Mouse (Mus musculus): ENCODE measurements around the gene Tsr1. TPM values are rescaled to one million over a fixed set of nuclear protein-coding genes. Genes with fewer than 3 reads are reported as not detected.

Tsr1 gene
- polyA plus RNA-seq (2012; rRNA removed): 8.5 and 10.3 TPM in 2 replicates

DNA sequence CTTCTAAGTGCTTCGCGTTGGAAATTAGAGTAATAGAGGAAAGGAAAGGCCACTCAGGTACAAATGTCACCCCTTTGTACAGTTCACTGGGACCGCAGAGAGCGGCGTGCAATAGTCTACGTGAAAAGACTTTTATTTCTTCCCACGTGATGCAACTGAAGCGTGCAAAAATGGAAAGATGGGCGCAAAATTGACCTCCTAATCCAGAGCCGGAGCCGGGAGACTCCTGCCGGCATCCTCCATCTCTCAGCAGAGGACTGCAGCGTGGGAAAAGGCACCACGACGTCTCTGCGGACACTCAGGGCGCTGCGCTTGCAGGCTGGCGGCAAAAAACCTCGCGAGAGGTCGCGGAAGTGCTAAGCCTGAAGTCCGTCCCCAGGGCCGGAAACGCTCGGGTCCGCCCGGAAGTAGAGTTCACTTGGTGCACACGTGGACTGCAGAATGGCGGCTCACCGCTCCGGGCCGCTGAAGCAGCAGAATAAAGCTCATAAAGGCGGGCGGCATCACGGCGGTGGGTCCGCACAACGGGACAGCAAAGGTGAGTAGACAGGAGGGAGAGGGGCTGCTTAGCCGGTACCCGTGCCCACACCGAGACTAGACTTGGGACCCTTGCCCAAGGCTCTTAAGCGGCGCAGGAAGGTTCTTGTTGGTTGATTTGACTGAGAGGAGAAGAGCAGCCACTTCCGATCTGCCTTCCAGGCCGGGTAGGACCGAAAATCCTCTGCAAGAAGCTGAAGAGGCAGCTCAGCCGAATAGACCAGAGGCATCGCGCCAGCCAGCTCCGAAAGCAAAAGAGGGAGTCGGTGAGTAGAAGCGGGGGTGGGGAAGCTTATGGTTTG is at the start of gene Tsr1:
Tsr1 (plus strand) TSS at position 394 of the 839 bp plus-strand sequence.

DNA sequence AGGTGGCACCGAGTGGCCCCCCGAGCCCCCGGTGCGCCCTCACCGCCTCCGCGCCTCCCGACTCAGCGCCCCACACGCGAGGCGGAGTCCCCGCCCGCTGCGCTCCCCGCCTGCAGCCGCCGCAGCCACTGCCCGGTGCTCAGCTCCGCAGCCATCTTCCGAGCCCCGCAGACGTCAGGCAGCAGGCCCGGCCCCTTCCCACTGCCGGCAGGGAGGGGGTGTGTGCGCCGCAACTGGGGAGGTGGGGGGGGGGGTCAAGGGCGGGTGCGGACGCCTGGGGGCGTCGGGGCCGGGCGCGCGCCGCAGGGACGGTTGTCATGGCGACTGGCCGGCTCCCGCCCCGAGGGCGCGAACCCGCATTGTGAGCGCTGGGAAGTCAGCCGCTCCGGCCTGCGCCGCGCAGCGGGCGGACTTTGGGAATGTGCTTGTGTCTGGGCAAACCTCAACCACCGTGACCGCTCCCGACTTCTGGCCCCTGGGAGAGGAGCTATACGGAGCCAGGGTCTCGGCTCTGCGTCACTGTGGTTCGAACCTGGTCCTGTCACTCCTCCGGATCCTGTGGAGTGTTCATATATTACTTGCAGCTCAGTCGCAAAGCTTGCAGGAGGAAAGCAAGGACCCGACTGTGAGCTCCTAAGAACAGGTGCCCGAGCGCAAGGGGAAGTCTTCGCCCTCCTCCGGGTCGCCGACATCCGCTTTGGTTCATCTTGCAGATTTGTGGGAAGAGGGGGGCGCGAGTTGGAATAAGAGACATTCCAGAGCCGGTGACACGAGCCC is 782 bp upstream of the Tsr1 start, which contains the start of gene Sgsm2:
Sgsm2 (minus strand) TSS at position 160 of the 777 bp plus-strand sequence.

GRCm38 (mm10) chr11:74925577-74926387 is 27.9 kb downstream of the Tsr1 start, which contains the start of the genes Smg6 and Srr:
Gene Smg6, plus strand, starts transcription at chr11:74925823.
Gene Srr, minus strand, starts transcription at chr11:74925948.

Other genes starting within 250 kb of the Tsr1 start
- 74.1 and 83.5 TPM in 2 replicates for gene Cluh, start 248.6 kb upstream of the Tsr1 start, polyA plus RNA-seq (2012; rRNA removed)
- 10.7 and 12.3 TPM in 2 replicates for gene Pafah1b1, start 173.4 kb upstream of the Tsr1 start, polyA plus RNA-seq (2012; rRNA removed)
- gene Mettl16, start 127.2 kb upstream of the Tsr1 start, polyA plus RNA-seq (2012; rRNA removed): 4.0 and 6.9 TPM in 2 replicates
- gene Mnt, start 67.2 kb upstream of the Tsr1 start, polyA plus RNA-seq (2012; rRNA removed): 22.8 and 31.3 TPM in 2 replicates
- gene Sgsm2, start 1.0 kb upstream of the Tsr1 start, polyA plus RNA-seq (2012; rRNA removed): 38.5 and 40.1 TPM in 2 replicates
- 48.3 and 50.4 TPM in 2 replicates for gene Smg6, start 27.8 kb downstream of the Tsr1 start, polyA plus RNA-seq (2012; rRNA removed)
- 4.7 TPM in 2 replicates for gene Srr, start 27.9 kb downstream of the Tsr1 start, polyA plus RNA-seq (2012; rRNA removed)